Mouse (Mus musculus) liver, postnatal 0 days (tissue): Measurements from ENCODE around the gene Nes.

Experiments
- CTCF ChIP-seq: sonication (generic); IDR thresholded peaks from 2 replicates; pipeline ENCODE4 v1.5.1; 2016; ENCODE audit warnings: antibody characterized with exemption, low read depth
- EP300 ChIP-seq: IDR thresholded peaks from 2 replicates; pipeline ENCODE4 v1.6.1; 2016; ENCODE audit warnings: antibody characterized with exemption, low read depth, mild to moderate bottlenecking

GRCm38 (mm10) chr3:87952440-87952839 is 18.4 kb upstream of the Nes start:
- TF ChIP-seq CTCF (no peak), EP300 (no peak)
